Mouse (Mus musculus): Measurements from ENCODE around the gene Dnaja3. TPM values are rescaled to one million over a fixed set of nuclear protein-coding genes. Genes with fewer than 3 reads are reported as not detected.

Dnaja3 gene
- total and polyA plus RNA-seq, 3 experiments, result 33.1 to 73.2 (median 53.1) TPM

DNA sequence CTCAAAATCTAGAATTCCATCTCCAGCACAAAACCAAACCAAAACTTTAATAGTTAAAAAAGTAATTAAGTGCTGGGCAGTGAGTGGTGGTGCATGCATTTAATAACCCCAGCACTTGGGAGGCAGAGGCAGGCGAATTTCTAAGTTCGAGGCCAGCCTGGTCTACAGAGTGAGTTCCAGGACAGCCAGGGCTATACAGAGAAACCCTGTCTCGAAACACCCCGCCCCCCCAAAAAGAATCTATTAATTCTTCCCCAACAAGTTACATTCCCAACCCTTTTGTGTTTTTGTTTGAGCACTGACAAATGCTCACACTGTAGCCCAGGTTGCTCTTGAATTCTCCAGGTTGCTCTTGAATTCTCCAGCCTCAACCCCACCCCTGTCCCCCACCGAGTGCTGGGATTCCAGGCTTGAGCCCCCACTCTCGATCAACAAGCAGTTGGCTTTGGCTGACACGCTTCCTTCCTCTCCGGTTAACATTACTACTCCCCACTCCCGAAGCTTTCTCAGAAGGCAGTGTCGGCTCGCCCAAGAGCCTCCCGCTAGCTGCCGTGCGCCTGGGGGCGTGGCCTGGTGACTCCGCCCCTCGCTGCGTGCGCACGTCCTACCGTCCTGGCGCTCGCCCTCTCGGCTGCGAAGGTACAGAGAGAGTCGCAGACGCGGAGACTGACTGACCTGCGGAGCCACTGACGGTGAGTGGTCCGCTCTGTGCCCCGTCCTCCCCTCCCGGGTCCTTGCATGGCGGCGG, 86.2 kb downstream of the Dnaja3 start, which contains the start of gene Hmox2:
Gene Hmox2 (plus strand): TSS at position 582 of the 748 bp plus-strand sequence.
- TF ChIP-seq TAL1 (conservative IDR thresholded peaks at IDR 0.05; ENCODE audit: low read depth, low read length) (no peak), GATA2 (IDR thresholded peaks at IDR 0.05; ENCODE audit: borderline replicate concordance, low read depth, low read length) (no peak), CTCF (IDR thresholded peaks at IDR 0.05; ENCODE audit: low read depth, low read length) (no peak), GATA1 (IDR thresholded peaks at IDR 0.05; ENCODE audit: borderline replicate concordance, low read length) (no peak), POLR2AphosphoS5 (IDR thresholded peaks at IDR 0.05; ENCODE audit: insufficient replicate concordance, low read depth, low read length) (no peak)
- Histone ChIP-seq H3K4me3 (ENCODE audit: low read depth, low read length) (peak within 1 kb of the TSS; percentile 85), H3K4me1 (ENCODE audit: insufficient read depth, low read depth, low read length) (peaks cover 33% of the 10 kb centered on the region), H3K9me3 (replicated peaks) (no peaks in the 10 kb centered on the region), H3K27me3 (ENCODE audit: insufficient read depth, low read length) (no peaks in the 10 kb centered on the region), H3K36me3 (replicated peaks) (peaks cover 3% of the 10 kb centered on the region)
- ATAC-seq (ENCODE audit: extremely low read depth, insufficient number of reproducible peaks, low FRiP score, poor library complexity, severe bottlenecking), result peak; percentile 77
- peak; percentile 89 for DNase-seq (ENCODE audit: low spot score)

DNA sequence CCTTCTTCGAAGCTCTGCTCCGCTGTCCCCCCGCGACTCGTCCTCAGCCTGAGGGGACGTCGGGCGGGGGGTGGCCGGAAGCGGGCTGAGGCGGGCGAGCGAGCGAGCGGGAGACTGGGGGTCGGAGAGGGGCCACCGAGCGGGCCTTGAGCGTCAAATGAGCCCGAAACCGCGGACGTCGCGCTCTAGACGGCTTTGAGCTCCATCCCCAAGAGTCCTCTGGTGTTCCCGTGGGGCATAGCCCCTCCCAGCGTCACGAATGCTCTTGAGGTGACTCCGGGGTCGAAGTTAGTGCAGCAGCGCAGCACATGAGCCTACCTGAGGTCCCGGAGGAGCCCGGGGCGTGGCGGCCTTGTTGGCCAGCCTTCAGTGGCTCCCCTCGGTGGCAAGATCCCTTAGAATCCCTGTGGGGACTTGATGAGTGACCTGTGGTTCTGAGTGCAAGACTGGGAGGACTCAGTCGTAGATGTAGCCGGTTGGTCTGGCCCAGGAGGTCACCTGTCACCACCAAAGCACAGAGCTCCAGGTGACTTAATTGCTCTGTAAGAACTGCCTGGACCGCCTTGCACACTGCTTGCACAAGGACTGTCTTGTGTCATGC, 86.8 kb downstream of the Dnaja3 start:
- TF ChIP-seq GATA1 (IDR thresholded peaks at IDR 0.05; ENCODE audit: borderline replicate concordance, low read length) (no peak), TAL1 (conservative IDR thresholded peaks at IDR 0.05; ENCODE audit: low read depth, low read length) (no peak), GATA2 (IDR thresholded peaks at IDR 0.05; ENCODE audit: borderline replicate concordance, low read depth, low read length) (no peak)
- H3K4me3 ChIP-seq (ENCODE audit: low read depth, low read length), result peak overlapping the region; percentile 85
- peaks cover 33% of the 10 kb centered on the region for H3K4me1 ChIP-seq (ENCODE audit: insufficient read depth, low read depth, low read length)
- ATAC-seq (ENCODE audit: extremely low read depth, insufficient number of reproducible peaks, low FRiP score, poor library complexity, severe bottlenecking) (peak; percentile 12; the same call in 1 of the 2 replicates), DNase-seq (ENCODE audit: low spot score) (peak; percentile 53)
- H3K9me3 ChIP-seq (replicated peaks), result no peaks in the 10 kb centered on the region
- H3K36me3 ChIP-seq (replicated peaks), result peaks cover 6% of the 10 kb centered on the region
- no peaks in the 10 kb centered on the region for H3K27me3 ChIP-seq (ENCODE audit: insufficient read depth, low read length)

DNA sequence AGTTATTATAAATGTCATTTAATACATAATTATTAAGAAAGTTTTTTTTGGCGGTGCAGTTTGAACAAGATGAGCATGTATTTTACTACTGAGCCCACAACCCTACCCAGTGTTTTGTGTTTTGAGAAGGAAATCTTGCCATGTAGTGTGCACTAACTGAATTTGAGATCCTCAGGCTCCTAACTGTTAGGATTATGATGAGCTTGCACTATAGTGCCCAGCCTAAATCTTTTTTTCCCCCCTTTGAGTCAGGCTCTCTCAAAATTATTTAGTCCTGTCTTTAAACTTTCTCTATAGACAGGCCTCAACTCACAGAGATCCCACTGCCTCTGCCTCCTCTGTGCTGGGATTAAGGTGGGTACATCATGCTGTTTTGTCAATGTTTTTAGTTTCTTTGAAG, 87.7 kb downstream of the Dnaja3 start:
- Histone ChIP-seq H3K9me3 (replicated peaks) (no peaks in the 10 kb centered on the region), H3K36me3 (replicated peaks) (peaks cover 11% of the 10 kb centered on the region), H3K4me3 (ENCODE audit: low read depth, low read length) (no peak overlapping the region), H3K4me1 (ENCODE audit: insufficient read depth, low read depth, low read length) (peaks cover 33% of the 10 kb centered on the region), H3K27me3 (ENCODE audit: insufficient read depth, low read length) (no peaks in the 10 kb centered on the region)
- no peak for TF ChIP-seq GATA2 (IDR thresholded peaks at IDR 0.05; ENCODE audit: borderline replicate concordance, low read depth, low read length)
- TF ChIP-seq TAL1 (conservative IDR thresholded peaks at IDR 0.05; ENCODE audit: low read depth, low read length), result no peak
- no peak for TF ChIP-seq CTCF (IDR thresholded peaks at IDR 0.05; ENCODE audit: low read depth, low read length)
- no peak for TF ChIP-seq GATA1 (IDR thresholded peaks at IDR 0.05; ENCODE audit: borderline replicate concordance, low read length)
- no peak for TF ChIP-seq POLR2AphosphoS5 (IDR thresholded peaks at IDR 0.05; ENCODE audit: insufficient replicate concordance, low read depth, low read length)
- ATAC-seq (ENCODE audit: extremely low read depth, insufficient number of reproducible peaks, low FRiP score, poor library complexity, severe bottlenecking) (no peak), DNase-seq (ENCODE audit: low spot score) (no peak)

DNA sequence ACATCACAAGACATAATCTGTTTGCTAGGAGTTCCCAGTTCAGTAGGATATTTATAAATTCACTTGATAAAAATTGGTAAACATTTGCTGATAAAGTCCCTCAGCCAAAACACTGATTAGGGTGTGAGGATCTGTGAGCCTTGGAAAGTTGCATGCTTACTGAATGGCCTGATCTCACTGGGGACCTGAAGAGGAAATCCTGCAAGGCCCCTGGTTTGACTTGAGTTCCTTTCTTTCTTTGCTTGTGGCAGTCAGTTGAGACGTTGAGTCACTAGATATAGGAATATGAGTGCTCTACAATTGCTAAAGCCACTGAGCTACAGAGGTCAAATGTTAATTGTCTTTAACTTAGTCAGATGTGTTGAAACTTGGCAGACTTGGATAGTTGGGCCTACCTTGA, 88.2 kb downstream of the Dnaja3 start:
- no peak overlapping the region for H3K4me3 ChIP-seq (ENCODE audit: low read depth, low read length)
- H3K9me3 ChIP-seq (replicated peaks), result no peaks in the 10 kb centered on the region
- ATAC-seq (ENCODE audit: extremely low read depth, insufficient number of reproducible peaks, low FRiP score, poor library complexity, severe bottlenecking) (no peak), DNase-seq (ENCODE audit: low spot score) (no peak)
- H3K36me3 ChIP-seq (replicated peaks), result peaks cover 11% of the 10 kb centered on the region
- TF ChIP-seq POLR2AphosphoS5 (IDR thresholded peaks at IDR 0.05; ENCODE audit: insufficient replicate concordance, low read depth, low read length) (no peak), CTCF (IDR thresholded peaks at IDR 0.05; ENCODE audit: low read depth, low read length) (no peak), GATA2 (IDR thresholded peaks at IDR 0.05; ENCODE audit: borderline replicate concordance, low read depth, low read length) (no peak), GATA1 (IDR thresholded peaks at IDR 0.05; ENCODE audit: borderline replicate concordance, low read length) (no peak), TAL1 (conservative IDR thresholded peaks at IDR 0.05; ENCODE audit: low read depth, low read length) (no peak)
- H3K4me1 ChIP-seq (ENCODE audit: insufficient read depth, low read depth, low read length), result peaks cover 30% of the 10 kb centered on the region
- no peaks in the 10 kb centered on the region for H3K27me3 ChIP-seq (ENCODE audit: insufficient read depth, low read length)

DNA sequence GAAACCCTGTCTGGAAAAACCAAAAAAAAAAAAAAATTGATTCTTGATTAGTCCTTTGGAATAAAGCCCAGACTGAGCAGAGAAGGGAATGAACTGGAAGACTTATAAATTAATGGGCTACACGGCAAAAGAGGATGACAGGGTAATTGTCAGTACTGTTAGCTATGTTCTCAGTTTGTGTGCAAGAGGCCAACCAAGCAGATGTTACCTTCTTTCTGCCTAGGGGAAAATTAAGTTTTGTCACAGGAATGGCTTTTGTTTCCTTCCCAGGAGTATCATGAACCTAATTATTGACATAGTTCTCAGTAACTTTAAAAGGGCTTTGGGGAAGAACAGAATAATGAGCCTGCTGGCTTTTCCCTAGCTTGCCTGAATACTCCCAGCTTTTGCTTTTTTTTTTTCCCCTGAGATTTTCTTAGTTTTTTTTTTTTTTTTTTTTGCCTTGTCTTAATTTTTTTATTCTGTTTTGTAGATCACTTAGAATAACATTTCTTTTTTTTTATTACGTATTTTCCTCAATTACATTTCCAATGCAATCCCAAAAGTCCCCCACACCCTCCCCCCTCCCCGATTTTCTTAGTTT, 91.1 kb downstream of the Dnaja3 start:
- no peak for DNase-seq (ENCODE audit: low spot score)
- no peak for TF ChIP-seq CTCF (IDR thresholded peaks at IDR 0.05; ENCODE audit: low read depth, low read length)
- no peak for TF ChIP-seq POLR2AphosphoS5 (IDR thresholded peaks at IDR 0.05; ENCODE audit: insufficient replicate concordance, low read depth, low read length)
- no peak for TF ChIP-seq GATA1 (IDR thresholded peaks at IDR 0.05; ENCODE audit: borderline replicate concordance, low read length)
- TF ChIP-seq TAL1 (conservative IDR thresholded peaks at IDR 0.05; ENCODE audit: low read depth, low read length), result no peak
- no peak for TF ChIP-seq GATA2 (IDR thresholded peaks at IDR 0.05; ENCODE audit: borderline replicate concordance, low read depth, low read length)
- H3K9me3 ChIP-seq (replicated peaks), result no peaks in the 10 kb centered on the region
- no peaks in the 10 kb centered on the region for H3K27me3 ChIP-seq (ENCODE audit: insufficient read depth, low read length)
- H3K36me3 ChIP-seq (replicated peaks), result peaks cover 20% of the 10 kb centered on the region
- no peak overlapping the region for H3K4me3 ChIP-seq (ENCODE audit: low read depth, low read length)
- ATAC-seq (ENCODE audit: extremely low read depth, insufficient number of reproducible peaks, low FRiP score, poor library complexity, severe bottlenecking), result no peak
- peaks cover 23% of the 10 kb centered on the region for H3K4me1 ChIP-seq (ENCODE audit: insufficient read depth, low read depth, low read length)

DNA sequence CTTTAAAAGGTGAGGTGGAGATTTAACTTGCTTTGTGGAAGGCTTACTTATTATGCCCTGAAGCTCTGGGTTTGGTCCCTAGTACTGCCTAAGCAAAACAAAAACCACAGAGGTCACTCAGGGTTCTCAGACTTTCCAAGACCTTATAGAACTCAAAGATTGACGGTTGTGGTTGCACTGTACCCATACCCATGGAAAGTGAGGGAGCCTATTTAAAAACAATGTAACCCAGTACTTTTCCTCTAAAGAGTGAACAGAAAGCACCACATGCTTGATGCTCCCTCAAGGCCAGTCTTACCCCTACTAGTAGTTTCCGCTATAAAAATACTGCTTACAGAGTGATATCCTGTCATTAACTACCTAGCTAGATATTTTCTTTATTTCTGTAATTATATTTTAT, 96.5 kb downstream of the Dnaja3 start:
- H3K4me3 ChIP-seq (ENCODE audit: low read depth, low read length), result no peak overlapping the region
- DNase-seq (ENCODE audit: low spot score) (no peak), ATAC-seq (ENCODE audit: extremely low read depth, insufficient number of reproducible peaks, low FRiP score, poor library complexity, severe bottlenecking) (no peak)
- no peaks in the 10 kb centered on the region; the same call in 1 of the 2 replicates for H3K4me1 ChIP-seq (ENCODE audit: insufficient read depth, low read depth, low read length)
- no peaks in the 10 kb centered on the region for H3K9me3 ChIP-seq (replicated peaks)
- TF ChIP-seq GATA2 (IDR thresholded peaks at IDR 0.05; ENCODE audit: borderline replicate concordance, low read depth, low read length), result no peak
- no peak for TF ChIP-seq POLR2AphosphoS5 (IDR thresholded peaks at IDR 0.05; ENCODE audit: insufficient replicate concordance, low read depth, low read length)
- TF ChIP-seq CTCF (IDR thresholded peaks at IDR 0.05; ENCODE audit: low read depth, low read length), result no peak
- TF ChIP-seq TAL1 (conservative IDR thresholded peaks at IDR 0.05; ENCODE audit: low read depth, low read length), result no peak
- TF ChIP-seq GATA1 (IDR thresholded peaks at IDR 0.05; ENCODE audit: borderline replicate concordance, low read length), result no peak
- peaks cover 22% of the 10 kb centered on the region for H3K36me3 ChIP-seq (replicated peaks)
- no peaks in the 10 kb centered on the region for H3K27me3 ChIP-seq (ENCODE audit: insufficient read depth, low read length)

Data from G1E (cell line).